Mouse (Mus musculus): ENCODE data around the gene Bst1.

The Bst1 gene

GRCm38 (mm10) chr5:43818695-43819094 is at the start of gene Bst1:
Gene Bst1, plus strand, starts transcription at chr5:43818885.
- no peak for DNase-seq

GRCm38 (mm10) chr5:43770618-43771354 is 47.9 kb upstream of the Bst1 start:
- DNase-seq, result no peak

- DNase-seq, result peak; percentile 39
Measured at GRCm38 (mm10) chr5:43771555-43771954, 47.1 kb upstream of the Bst1 start.

GRCm38 (mm10) chr5:43776407-43776806 is 42.3 kb upstream of the Bst1 start:
- no peak for DNase-seq

- DNase-seq, result no peak
Measured at GRCm38 (mm10) chr5:43776993-43777392, 41.7 kb upstream of the Bst1 start.

GRCm38 (mm10) chr5:43778583-43778982 is 40.1 kb upstream of the Bst1 start:
- no peak for DNase-seq

- DNase-seq, result no peak
Measured at GRCm38 (mm10) chr5:43781423-43781976, 37.2 kb upstream of the Bst1 start.

GRCm38 (mm10) chr5:43781977-43782930 is 36.4 kb upstream of the Bst1 start:
- peak; percentile 89 for DNase-seq

- DNase-seq, result no peak
Measured at GRCm38 (mm10) chr5:43783996-43784395, 34.7 kb upstream of the Bst1 start.

- DNase-seq, result no peak
Measured at GRCm38 (mm10) chr5:43786607-43787006, 32.1 kb upstream of the Bst1 start.

GRCm38 (mm10) chr5:43787976-43788752 is 30.5 kb upstream of the Bst1 start:
- no peak for DNase-seq

GRCm38 (mm10) chr5:43792354-43792753 is 26.3 kb upstream of the Bst1 start:
- DNase-seq, result no peak

GRCm38 (mm10) chr5:43799530-43799929 is 19.2 kb upstream of the Bst1 start:
- no peak for DNase-seq

GRCm38 (mm10) chr5:43800700-43801099 is 18.0 kb upstream of the Bst1 start:
- no peak for DNase-seq

GRCm38 (mm10) chr5:43801253-43801652 is 17.4 kb upstream of the Bst1 start:
- DNase-seq, result no peak

GRCm38 (mm10) chr5:43801798-43802197 is 16.9 kb upstream of the Bst1 start:
- DNase-seq, result no peak

- no peak for DNase-seq
Measured at GRCm38 (mm10) chr5:43805401-43805800, 13.3 kb upstream of the Bst1 start.

GRCm38 (mm10) chr5:43806340-43806739 is 12.3 kb upstream of the Bst1 start:
- no peak for DNase-seq

- no peak for DNase-seq
Measured at GRCm38 (mm10) chr5:43806914-43807313, 11.8 kb upstream of the Bst1 start.

GRCm38 (mm10) chr5:43807744-43808696 is 10.7 kb upstream of the Bst1 start:
- peak; percentile 90 for DNase-seq

GRCm38 (mm10) chr5:43810427-43811062 is 8.1 kb upstream of the Bst1 start:
- no peak for DNase-seq

Measured in thymus, postnatal 4 days (tissue).